Mouse (Mus musculus) kidney, embryonic 14.5 days (tissue): ENCODE results near the gene Ppp2r2c. TPM values are rescaled to one million over a fixed set of nuclear protein-coding genes. Genes with fewer than 3 reads are reported as not detected.
A peak's percentile ranks its signal among the peaks of the same experiment; 100 is the strongest.

Source experiments
- ATAC-seq: fragments of 200-750 bp; cut with Nextera tagmentation; 2 replicates; pipeline ENCODE4 v1.8.0; 2017; ENCODE audit warnings: moderate number of reproducible peaks, mild to moderate bottlenecking, moderate TSS enrichment, moderate library complexity; ENCODE audit not compliant: low FRiP score, low TSS enrichment
- H3K27ac ChIP-seq: fragments of 300-500 bp; sonication (generic); 2 replicates; pipeline ENCODE4 v1.5.1; 2014; ENCODE audit warnings: low read depth, mild to moderate bottlenecking, low read length, moderate library complexity, mixed read lengths
- H3K27me3 ChIP-seq: fragments of 300-500 bp; sonication (generic); 2 replicates; pipeline ENCODE4 v1.6.1; 2014; ENCODE audit warnings: mild to moderate bottlenecking, low read length; ENCODE audit not compliant: control insufficient read depth, insufficient read depth
- H3K36me3 ChIP-seq: fragments of 300-500 bp; sonication (generic); 2 replicates; pipeline ENCODE4 v1.6.1; 2014; ENCODE audit warnings: low read length, mixed read lengths; ENCODE audit not compliant: control insufficient read depth, insufficient read depth
- H3K4me1 ChIP-seq: fragments of 300-500 bp; sonication (generic); 2 replicates; pipeline ENCODE4 v1.6.1; 2014; ENCODE audit warnings: low read length, mixed read lengths; ENCODE audit not compliant: control insufficient read depth, insufficient read depth
- H3K4me2 ChIP-seq: fragments of 300-500 bp; sonication (generic); replicated peaks from 2 replicates; pipeline ENCODE4 v1.6.1; 2014; ENCODE audit warnings: low read depth, mild to moderate bottlenecking, low read length
- H3K4me3 ChIP-seq: fragments of 300-500 bp; sonication (generic); 2 replicates; pipeline ENCODE4 v1.5.1; 2014; ENCODE audit warnings: mild to moderate bottlenecking, low read length
- H3K9ac ChIP-seq: fragments of 300-500 bp; sonication (generic); 2 replicates; pipeline ENCODE4 v1.6.1; 2014; ENCODE audit warnings: low read depth, mild to moderate bottlenecking, low read length, moderate library complexity
- H3K9me3 ChIP-seq: fragments of 300-500 bp; sonication (generic); 2 replicates; pipeline ENCODE4 v1.6.1; 2016; ENCODE audit warnings: low read length; ENCODE audit not compliant: control insufficient read depth
- WGBS: fragments of 180-500 bp; shearing (Covaris S2); extraction: QIAGEN DNeasy Blood & Tissue Kit; methylation state at CpG from one replicate; pipeline ENCODE4 v1.1.7; 2014; 5-methylcytosine and 5-hydroxymethylcytosine counted together
- polyA plus RNA-seq: library from polyadenylated mRNA; unstranded; fragments of >200 nt; fragmentation: Nextera tagmentation; extraction: Ambion mirVana; gene quantifications from 2 replicates; pipeline ENCODE4 v1.2.1, GENCODE M21; 2014

Ppp2r2c gene
- polyA plus RNA-seq, 1 experiment from 2014 or later: not detected

DNA sequence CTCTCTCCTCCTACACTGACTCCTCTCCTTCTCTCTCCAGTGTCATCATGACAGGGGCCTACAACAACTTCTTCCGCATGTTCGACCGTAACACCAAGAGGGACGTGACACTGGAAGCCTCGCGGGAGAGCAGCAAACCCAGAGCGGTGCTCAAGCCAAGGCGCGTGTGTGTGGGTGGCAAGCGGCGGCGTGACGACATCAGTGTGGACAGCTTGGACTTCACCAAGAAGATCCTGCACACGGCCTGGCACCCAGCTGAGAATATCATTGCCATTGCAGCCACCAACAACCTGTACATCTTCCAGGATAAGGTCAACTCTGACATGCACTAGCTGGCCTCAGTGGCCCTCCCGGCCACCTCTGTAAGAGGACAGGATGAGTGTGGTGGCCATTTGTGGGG lies 84.0 kb downstream of the Ppp2r2c start:
- H3K9me3 ChIP-seq: no peaks in the 10 kb centered on the region

DNA sequence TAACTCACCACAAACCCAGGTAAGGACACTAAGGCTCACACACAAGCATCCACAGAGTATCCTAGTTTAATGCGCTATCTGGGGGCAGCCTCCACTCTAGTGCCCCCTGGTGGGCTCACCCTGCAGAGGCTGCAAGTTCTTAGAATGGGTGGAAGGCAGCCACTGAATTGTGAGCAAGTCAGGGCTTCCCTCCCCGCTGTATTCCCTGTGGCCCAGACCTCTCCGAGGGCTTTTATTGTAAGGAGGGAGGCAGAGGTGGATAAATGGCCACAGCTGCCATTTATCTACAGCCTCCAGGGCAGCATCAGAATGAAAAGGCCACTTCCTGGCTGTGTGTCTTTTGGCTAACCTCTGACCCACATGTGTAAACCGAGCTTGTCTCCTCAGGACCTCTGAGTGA lies 87.1 kb downstream of the Ppp2r2c start:
- Histone ChIP-seq H3K27ac (no peak overlapping the region), H3K4me2 (no peak overlapping the region), H3K4me3 (no peak overlapping the region), H3K4me1 (no peaks in the 10 kb centered on the region), H3K27me3 (no peaks in the 10 kb centered on the region), H3K36me3 (no peaks in the 10 kb centered on the region), H3K9me3 (no peaks in the 10 kb centered on the region; the same call in 1 of the 2 replicates), H3K9ac (no peak overlapping the region)
- no peak for ATAC-seq
- WGBS: 10% methylated on average over 4 of the region's 4 CpGs

More for the DNA sequence above, 84.0 kb downstream of the Ppp2r2c start:
- Histone ChIP-seq H3K4me1 (no peaks in the 10 kb centered on the region), H3K27me3 (no peaks in the 10 kb centered on the region), H3K4me2 (no peak overlapping the region), H3K9ac (no peak overlapping the region), H3K36me3 (no peaks in the 10 kb centered on the region), H3K4me3 (no peak overlapping the region), H3K27ac (no peak overlapping the region)
- WGBS: 89% methylated on average over 15 of the region's 15 CpGs
- ATAC-seq: no peak

- Histone ChIP-seq H3K36me3 (no peaks in the 10 kb centered on the region), H3K9me3 (no peaks in the 10 kb centered on the region; the same call in 1 of the 2 replicates), H3K4me2 (no peak overlapping the region), H3K27me3 (no peaks in the 10 kb centered on the region), H3K4me1 (no peaks in the 10 kb centered on the region), H3K4me3 (no peak overlapping the region), H3K9ac (no peak overlapping the region), H3K27ac (no peak overlapping the region)
- ATAC-seq: no peak
- WGBS: 31% methylated on average over 5 of the region's 5 CpGs
These were observed 90.5 kb downstream of the Ppp2r2c start for GRCm38 (mm10) chr5:36958837-36959236.

DNA sequence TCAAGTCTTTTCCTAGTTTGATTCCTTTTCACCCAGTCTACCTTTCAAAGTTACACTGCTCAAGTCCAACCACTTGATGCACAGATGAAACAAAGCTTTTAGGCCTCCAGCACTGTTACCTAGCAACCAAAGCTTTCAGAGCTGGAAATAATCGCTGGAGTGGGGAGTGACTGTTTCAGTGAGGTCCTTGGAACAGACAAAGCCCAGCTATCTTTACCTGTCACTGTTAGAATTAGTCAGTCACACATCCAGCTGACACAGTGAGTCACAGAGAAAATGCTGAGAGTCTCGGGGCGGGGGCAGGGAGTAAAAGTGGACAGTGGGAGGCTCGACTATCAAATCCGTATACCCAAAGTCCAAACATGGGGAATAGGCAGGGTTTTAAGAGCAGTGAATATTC lies 92.2 kb downstream of the Ppp2r2c start:
- Histone ChIP-seq H3K9ac (no peak overlapping the region), H3K4me1 (no peaks in the 10 kb centered on the region), H3K4me2 (no peak overlapping the region), H3K4me3 (no peak overlapping the region), H3K27me3 (no peaks in the 10 kb centered on the region), H3K9me3 (no peaks in the 10 kb centered on the region; the same call in 1 of the 2 replicates), H3K36me3 (no peaks in the 10 kb centered on the region; the same call in 1 of the 2 replicates), H3K27ac (no peak overlapping the region)
- no peak for ATAC-seq
- WGBS: 56% methylated on average over 5 of the region's 5 CpGs

DNA sequence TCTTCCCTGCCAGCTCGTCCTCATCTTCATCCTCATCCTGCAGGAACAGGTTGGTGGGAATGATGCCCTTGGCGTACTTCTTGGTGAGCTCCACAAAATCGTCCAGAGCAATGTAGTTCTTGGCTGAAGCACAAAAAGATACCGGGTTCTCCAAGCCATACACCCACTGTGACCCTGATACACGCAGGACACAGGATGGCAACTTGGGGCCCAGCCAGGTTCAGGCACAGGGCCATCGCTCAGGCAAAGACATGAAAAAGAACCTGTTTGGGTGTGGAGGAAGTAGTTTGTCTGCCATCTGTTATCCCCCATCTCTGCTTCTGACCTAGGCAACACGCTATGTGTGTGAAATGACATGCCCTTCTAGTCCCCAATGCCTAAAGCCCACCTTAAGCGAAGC lies 103.3 kb downstream of the Ppp2r2c start:
- Histone ChIP-seq H3K36me3 (peaks cover 51% of the 10 kb centered on the region), H3K27me3 (no peaks in the 10 kb centered on the region), H3K27ac (no peak overlapping the region), H3K9me3 (no peaks in the 10 kb centered on the region), H3K4me2 (no peak overlapping the region), H3K9ac (no peak overlapping the region), H3K4me1 (peaks cover 9% of the 10 kb centered on the region; the same call in 1 of the 2 replicates), H3K4me3 (no peak overlapping the region)
- WGBS: 93% methylated on average over 8 of the region's 8 CpGs
- ATAC-seq: no peak

- no peak for ATAC-seq
- H3K36me3 ChIP-seq: peaks cover 30% of the 10 kb centered on the region
- WGBS: 61% methylated on average over 13 of the region's 13 CpGs
These were observed 107.0 kb downstream of the Ppp2r2c start for GRCm38 (mm10) chr5:36975336-36975735.

GRCm38 (mm10) chr5:36977809-36978208 lies 109.5 kb downstream of the Ppp2r2c start:
- Histone ChIP-seq H3K36me3 (peaks cover 11% of the 10 kb centered on the region; the same call in 1 of the 2 replicates), H3K9ac (no peak overlapping the region), H3K4me1 (peaks cover 30% of the 10 kb centered on the region), H3K4me2 (no peak overlapping the region), H3K4me3 (no peak overlapping the region), H3K27ac (no peak overlapping the region), H3K9me3 (no peaks in the 10 kb centered on the region), H3K27me3 (no peaks in the 10 kb centered on the region)
- WGBS: 39% methylated on average over 9 of the region's 9 CpGs
- peak; percentile 72 for ATAC-seq

More at GRCm38 (mm10) chr5:36975336-36975735, 107.0 kb downstream of the Ppp2r2c start:
- no peak overlapping the region for H3K9ac ChIP-seq
- peaks cover 26% of the 10 kb centered on the region for H3K4me1 ChIP-seq
- H3K27ac ChIP-seq: no peak overlapping the region
- H3K9me3 ChIP-seq: no peaks in the 10 kb centered on the region
- H3K4me2 ChIP-seq: no peak overlapping the region
- no peak overlapping the region for H3K4me3 ChIP-seq
- no peaks in the 10 kb centered on the region for H3K27me3 ChIP-seq

DNA sequence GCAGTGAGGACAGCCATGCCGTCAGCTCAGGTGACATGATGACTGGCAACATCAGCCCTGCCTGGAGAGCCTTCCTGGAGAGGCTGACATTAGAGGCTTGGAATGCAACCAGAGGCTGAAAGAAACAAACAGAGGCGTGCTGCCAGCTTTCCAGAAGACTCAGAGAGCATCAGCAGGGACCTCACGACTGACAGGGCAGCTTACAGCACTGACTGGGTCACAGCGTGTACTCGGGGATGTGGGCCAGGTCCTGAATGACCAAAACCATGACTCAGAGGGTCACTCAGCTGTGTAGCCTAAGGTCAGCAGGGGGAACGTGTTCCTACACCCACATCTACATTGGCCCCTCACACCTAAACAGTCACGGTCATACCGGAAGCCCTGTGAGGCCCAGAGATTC lies 110.7 kb downstream of the Ppp2r2c start:
- H3K27me3 ChIP-seq: no peaks in the 10 kb centered on the region
- 59% methylated on average over 8 of the region's 8 CpGs for WGBS
- H3K4me3 ChIP-seq: no peak overlapping the region
- H3K9me3 ChIP-seq: no peaks in the 10 kb centered on the region
- peaks cover 30% of the 10 kb centered on the region for H3K4me1 ChIP-seq
- peaks cover 8% of the 10 kb centered on the region; the same call in 1 of the 2 replicates for H3K36me3 ChIP-seq
- no peak overlapping the region for H3K27ac ChIP-seq
- no peak for ATAC-seq
- no peak overlapping the region for H3K4me2 ChIP-seq
- H3K9ac ChIP-seq: no peak overlapping the region

DNA sequence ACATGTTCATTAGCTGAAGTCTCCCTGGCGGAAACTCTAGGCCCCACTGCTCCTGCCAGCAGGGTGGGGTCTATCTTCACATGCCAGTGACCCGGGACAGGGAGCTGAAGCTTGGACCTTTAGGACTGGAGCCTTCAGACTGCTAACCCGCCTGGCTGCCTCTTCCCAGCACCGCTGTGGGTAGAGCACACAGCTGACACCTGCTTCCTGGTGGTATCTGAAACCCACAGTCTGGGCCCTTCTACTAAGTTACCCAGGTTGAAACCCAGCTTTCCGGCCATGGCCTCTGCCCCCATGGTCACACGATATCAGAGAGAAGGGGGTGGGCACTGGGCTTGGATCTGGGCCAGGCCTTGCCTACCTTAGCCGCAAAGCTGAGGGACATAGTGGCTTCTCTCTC lies 111.3 kb downstream of the Ppp2r2c start:
- no peak overlapping the region for H3K4me2 ChIP-seq
- no peaks in the 10 kb centered on the region for H3K9me3 ChIP-seq
- H3K4me3 ChIP-seq: no peak overlapping the region
- H3K27ac ChIP-seq: no peak overlapping the region
- no peak for ATAC-seq
- no peak overlapping the region for H3K9ac ChIP-seq
- peaks cover 8% of the 10 kb centered on the region; the same call in 1 of the 2 replicates for H3K36me3 ChIP-seq
- H3K27me3 ChIP-seq: no peaks in the 10 kb centered on the region
- 49% methylated on average over 7 of the region's 7 CpGs for WGBS
- H3K4me1 ChIP-seq: peaks cover 26% of the 10 kb centered on the region
